Mouse (Mus musculus) thymus, adult 2 months (tissue): ENCODE results near the gene Trpd52l3. TPM values are rescaled to one million over a fixed set of nuclear protein-coding genes. Genes with fewer than 3 reads are reported as not detected.

Source experiments
- DNase-seq: peaks from one replicate; pipeline ENCODE4 v3.0.0; 2021
- H3K27ac ChIP-seq: fragments of 200-500 bp; 2 replicates; pipeline ENCODE4 v1.5.1; 2012; ENCODE audit warnings: low read length, control low read depth; ENCODE audit not compliant: control insufficient read depth, insufficient read depth
- H3K27me3 ChIP-seq: fragments of 200-500 bp; 2 replicates; pipeline ENCODE4 v1.6.1; 2012; ENCODE audit warnings: mild to moderate bottlenecking, low read length, moderate library complexity, mixed read lengths; ENCODE audit not compliant: control insufficient read depth, insufficient read depth
- H3K36me3 ChIP-seq: fragments of 200-500 bp; 2 replicates; pipeline ENCODE4 v1.6.1; 2012; ENCODE audit warnings: mild to moderate bottlenecking, low read length, moderate library complexity; ENCODE audit not compliant: control insufficient read depth, insufficient read depth
- H3K4me1 ChIP-seq: fragments of 200-500 bp; replicated peaks from 2 replicates; pipeline ENCODE4 v1.6.1; 2012; ENCODE audit warnings: low read length; ENCODE audit not compliant: control insufficient read depth, insufficient read depth
- H3K4me3 ChIP-seq: fragments of 200-500 bp; 2 replicates; pipeline ENCODE4 v1.5.1; 2012; ENCODE audit warnings: mild to moderate bottlenecking, low read length, control low read depth, moderate library complexity; ENCODE audit not compliant: control insufficient read depth, insufficient read depth
- CTCF ChIP-seq: fragments of 200-500 bp; IDR thresholded peaks from 2 replicates; pipeline ENCODE4 v1.5.1; 2012; ENCODE audit warnings: mild to moderate bottlenecking, control low read depth, low read length, moderate library complexity, borderline replicate concordance; ENCODE audit not compliant: control insufficient read depth, poor library complexity, insufficient read depth; ENCODE audit errors: extremely low read depth
- POLR2A ChIP-seq: fragments of 200-500 bp; IDR thresholded peaks from 2 replicates; pipeline ENCODE4 v1.6.1; 2012; ENCODE audit warnings: mild to moderate bottlenecking, low read length, control low read depth, moderate library complexity; ENCODE audit not compliant: control insufficient read depth, poor library complexity, insufficient read depth; ENCODE audit errors: extremely low read depth
- WGBS: fragments of 180-500 bp; shearing (Covaris S2); methylation state at CpG from one replicate; pipeline ENCODE4 v1.1.7; 2018; 5-methylcytosine and 5-hydroxymethylcytosine counted together
- polyA plus RNA-seq: library from polyadenylated mRNA; depleted of rRNA; stranded (reverse); fragments of >200 nt; gene quantifications from 2 replicates; pipeline ENCODE4 v1.2.3, GENCODE M21; 2012; rRNA removed

The Trpd52l3 gene
- polyA plus RNA-seq, 1 experiment, result 0.07 TPM

DNA sequence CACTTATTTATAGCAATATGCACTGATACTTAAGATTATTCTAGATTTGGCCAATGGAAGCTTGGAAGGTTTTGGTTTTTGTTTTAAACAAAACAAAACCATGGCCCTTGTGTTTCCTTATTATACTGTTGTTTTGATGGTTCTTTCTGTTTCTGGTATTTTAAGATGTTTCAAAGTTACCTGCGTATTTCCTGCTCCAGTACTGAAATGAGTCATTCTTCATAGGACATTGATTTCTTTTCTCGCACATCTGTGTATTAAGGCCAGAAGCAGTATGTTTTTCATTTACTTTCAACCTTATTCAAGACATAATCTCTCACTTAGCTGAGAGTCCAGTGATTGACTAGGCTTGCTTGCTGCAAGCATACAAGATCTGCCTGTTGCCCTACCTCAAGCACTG is 40.1 kb downstream of the Trpd52l3 start:
- 94% methylated on average over 2 of the region's 2 CpGs for WGBS
- Histone ChIP-seq H3K4me1 (no peaks in the 10 kb centered on the region), H3K4me3 (no peak overlapping the region), H3K36me3 (peaks cover 11% of the 10 kb centered on the region), H3K27me3 (no peaks in the 10 kb centered on the region), H3K27ac (no peak overlapping the region)
- TF ChIP-seq CTCF (no peak), POLR2A (no peak)
- DNase-seq, result no peak

GRCm38 (mm10) chr19:30044630-30045029 is 41.0 kb downstream of the Trpd52l3 start:
- no peak overlapping the region for H3K4me3 ChIP-seq
- H3K27me3 ChIP-seq, result no peaks in the 10 kb centered on the region
- 98% methylated on average over 1 of the region's 1 CpGs for WGBS
- H3K36me3 ChIP-seq, result peaks cover 11% of the 10 kb centered on the region
- TF ChIP-seq CTCF, result no peak
- no peak for TF ChIP-seq POLR2A
- H3K27ac ChIP-seq, result no peak overlapping the region
- no peak for DNase-seq
- no peaks in the 10 kb centered on the region for H3K4me1 ChIP-seq

DNA sequence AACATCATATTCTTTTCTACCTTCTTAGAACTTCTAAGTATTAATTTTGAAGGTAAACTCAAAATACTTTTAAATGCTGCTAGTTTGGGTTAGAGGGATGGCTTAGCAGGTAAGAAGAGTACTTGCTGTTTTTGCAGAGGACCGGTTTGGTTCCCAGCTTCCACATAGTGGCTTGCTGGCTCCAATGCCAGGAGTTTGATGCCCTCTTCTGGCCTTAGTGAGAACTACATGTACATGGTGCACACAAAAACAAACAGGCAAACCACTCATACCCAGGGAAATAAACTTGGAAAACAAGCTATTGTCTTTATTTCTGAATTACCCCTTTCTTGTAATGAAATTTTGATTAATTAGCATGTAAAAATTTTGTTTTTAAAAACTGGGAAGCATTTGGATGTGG is 42.3 kb downstream of the Trpd52l3 start:
- no peaks in the 10 kb centered on the region for H3K27me3 ChIP-seq
- DNase-seq, result peak; percentile 58
- TF ChIP-seq CTCF (no peak), POLR2A (no peak)
- H3K4me3 ChIP-seq, result no peak overlapping the region
- H3K27ac ChIP-seq, result no peak overlapping the region
- no peaks in the 10 kb centered on the region for H3K4me1 ChIP-seq
- WGBS, result 97% methylated on average over 1 of the region's 1 CpGs
- peaks cover 11% of the 10 kb centered on the region for H3K36me3 ChIP-seq

- Histone ChIP-seq H3K27me3 (no peaks in the 10 kb centered on the region), H3K4me1 (no peaks in the 10 kb centered on the region), H3K4me3 (no peak overlapping the region), H3K36me3 (no peaks in the 10 kb centered on the region), H3K27ac (no peak overlapping the region)
- no peak for DNase-seq
- WGBS, result 99% methylated on average over 2 of the region's 2 CpGs
- no peak for TF ChIP-seq POLR2A
Observed at GRCm38 (mm10) chr19:30050584-30050983, 47.0 kb downstream of the Trpd52l3 start.

DNA sequence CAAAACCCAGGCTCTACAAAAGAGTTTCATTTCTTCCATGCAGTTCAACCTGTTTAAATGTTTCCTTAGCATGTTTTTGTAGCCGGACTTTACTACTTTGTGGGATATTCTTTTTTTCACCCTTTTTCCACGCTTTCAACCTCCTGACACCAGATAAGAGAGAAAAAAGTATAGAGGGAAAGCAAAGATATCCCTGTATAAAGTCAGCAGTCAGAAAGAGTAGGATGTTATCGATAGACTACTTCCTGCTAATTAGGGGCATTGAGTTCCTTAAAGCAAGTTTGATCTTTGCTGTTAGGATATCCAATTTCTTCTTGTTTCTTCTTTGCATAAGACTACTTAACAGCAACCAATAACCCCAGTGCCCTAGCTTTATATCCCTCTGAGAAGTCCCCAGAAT is 47.9 kb downstream of the Trpd52l3 start:
- no peak for TF ChIP-seq CTCF
- Histone ChIP-seq H3K27ac (no peak overlapping the region), H3K27me3 (no peaks in the 10 kb centered on the region), H3K4me1 (no peaks in the 10 kb centered on the region), H3K4me3 (no peak overlapping the region), H3K36me3 (no peaks in the 10 kb centered on the region; the same call in 1 of the 2 replicates)
- WGBS, result 96% methylated on average over 3 of the region's 3 CpGs
- DNase-seq, result no peak

DNA sequence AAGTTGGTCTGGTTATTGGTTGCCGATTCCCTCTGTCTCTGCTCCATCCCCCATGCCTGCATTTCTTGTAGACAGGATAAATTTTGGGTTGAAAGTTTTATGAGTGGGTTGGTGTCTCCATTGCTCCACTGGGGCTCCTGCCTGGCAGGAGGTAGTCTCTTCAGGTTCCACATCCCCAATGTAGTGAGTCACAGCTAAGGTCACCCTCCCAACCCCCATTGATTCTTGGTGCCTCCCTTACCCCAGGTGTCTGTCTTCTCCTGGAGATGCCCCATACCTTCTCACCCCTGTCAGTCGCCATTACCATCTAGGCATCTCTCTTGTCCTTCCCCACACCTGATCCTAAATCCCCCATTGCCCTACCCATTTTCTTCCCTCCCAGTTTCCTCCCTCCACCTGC is 50.6 kb downstream of the Trpd52l3 start:
- Histone ChIP-seq H3K4me1 (no peaks in the 10 kb centered on the region), H3K36me3 (peaks cover 6% of the 10 kb centered on the region; the same call in 1 of the 2 replicates), H3K27ac (no peak overlapping the region), H3K4me3 (no peak overlapping the region), H3K27me3 (no peaks in the 10 kb centered on the region)
- TF ChIP-seq CTCF (no peak), POLR2A (no peak)
- 94% methylated on average over 2 of the region's 2 CpGs for WGBS
- no peak for DNase-seq

Other genes with a start within 250 kb of the Trpd52l3 start
- gene 9930021J03Rik, start 197.8 kb upstream of the Trpd52l3 start, polyA plus RNA-seq, result 11.3 and 12.5 TPM in 2 replicates
- 4.6 and 6.1 TPM in 2 replicates for gene Ranbp6, start 190.8 kb upstream of the Trpd52l3 start, polyA plus RNA-seq
- 2.5 and 3.3 TPM in 2 replicates for gene Il33, start 78.7 kb upstream of the Trpd52l3 start, polyA plus RNA-seq
- gene Uhrf2, start 26.7 kb downstream of the Trpd52l3 start, polyA plus RNA-seq, result 72.8 and 80.5 TPM in 2 replicates
- gene Gldc, start 171.6 kb downstream of the Trpd52l3 start, polyA plus RNA-seq, result 0.13 and 0.31 TPM in 2 replicates
- 0.22 and 0.85 TPM in 2 replicates for gene Mbl2, start 229.2 kb downstream of the Trpd52l3 start, polyA plus RNA-seq